Mouse (Mus musculus) cerebellum, adult 2 months (tissue): ENCODE results near the gene Rhobtb1. TPM values are rescaled to one million over a fixed set of nuclear protein-coding genes. Genes with fewer than 3 reads are reported as not detected.

Experiments used
- DNase-seq, 2 experiments: peaks; one replicate each; pipeline ENCODE4 v3.0.0; 2021
- H3K27ac ChIP-seq: fragments of 200-500 bp; 2 replicates; pipeline ENCODE4 v1.5.1; 2012; ENCODE audit warnings: low read length, control low read depth, inconsistent platforms; ENCODE audit not compliant: insufficient read depth
- H3K27me3 ChIP-seq: fragments of 200-500 bp; 2 replicates; pipeline ENCODE4 v1.6.1; 2012; ENCODE audit warnings: inconsistent platforms, mild to moderate bottlenecking, low read length, moderate library complexity; ENCODE audit not compliant: control insufficient read depth, insufficient read depth
- H3K4me1 ChIP-seq: fragments of 200-500 bp; 2 replicates; pipeline ENCODE4 v1.6.1; 2011; ENCODE audit warnings: low read length; ENCODE audit not compliant: control insufficient read depth, insufficient read depth
- H3K4me3 ChIP-seq: fragments of 200-500 bp; replicated peaks from 2 replicates; pipeline ENCODE3; 2011; ENCODE audit warnings: mild to moderate bottlenecking, low read depth, low read length, control low read depth; ENCODE audit not compliant: insufficient read depth
- CTCF ChIP-seq: fragments of 200-500 bp; IDR thresholded peaks from 2 replicates; pipeline ENCODE4 v1.5.1; 2011; ENCODE audit warnings: low read depth, mild to moderate bottlenecking, control low read depth, low read length, moderate library complexity, borderline replicate concordance; ENCODE audit not compliant: insufficient read depth
- POLR2A ChIP-seq: fragments of 200-500 bp; IDR thresholded peaks from 2 replicates; pipeline ENCODE4 v1.6.1; 2011; ENCODE audit warnings: low read length, control low read depth, borderline replicate concordance; ENCODE audit not compliant: insufficient read depth
- WGBS: fragments of 180-500 bp; shearing (Covaris S2); methylation state at CpG from one replicate; pipeline ENCODE4 v1.1.7; 2018; 5-methylcytosine and 5-hydroxymethylcytosine counted together
- polyA plus RNA-seq: library from polyadenylated mRNA; depleted of rRNA; stranded (reverse); fragments of >200 nt; gene quantifications from 2 replicates; pipeline ENCODE4 v1.2.3, GENCODE M21; 2012

Gene Rhobtb1
- polyA plus RNA-seq, 1 experiment: 2.8 TPM

DNA sequence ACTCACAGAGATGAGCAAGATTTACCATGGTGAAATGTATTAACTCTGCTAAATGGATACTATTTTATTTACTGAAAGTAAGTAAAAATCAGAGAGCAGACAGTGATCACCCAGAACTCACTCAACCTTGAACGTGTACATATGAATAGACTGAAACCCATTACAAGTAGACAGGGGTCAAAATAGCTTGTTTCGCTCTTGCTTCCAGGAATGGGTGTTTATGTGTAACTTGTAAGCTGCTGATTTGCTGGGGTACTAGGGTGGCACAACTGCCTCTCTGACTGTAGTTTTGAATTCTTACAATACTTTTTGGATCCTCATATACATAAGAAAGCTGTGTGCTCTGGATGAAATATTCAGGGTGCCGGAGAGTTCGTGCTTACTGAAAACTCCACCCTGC is 93.9 kb downstream of the Rhobtb1 start:
- Histone ChIP-seq H3K27ac (no peak overlapping the region), H3K4me1 (no peaks in the 10 kb centered on the region; the same call in 1 of the 2 replicates), H3K27me3 (no peaks in the 10 kb centered on the region; the same call in 1 of the 2 replicates), H3K4me3 (no peak overlapping the region)
- WGBS: 94% methylated on average over 4 of the region's 4 CpGs
- no peak for DNase-seq
- TF ChIP-seq POLR2A: no peak
- no peak for TF ChIP-seq CTCF

DNA sequence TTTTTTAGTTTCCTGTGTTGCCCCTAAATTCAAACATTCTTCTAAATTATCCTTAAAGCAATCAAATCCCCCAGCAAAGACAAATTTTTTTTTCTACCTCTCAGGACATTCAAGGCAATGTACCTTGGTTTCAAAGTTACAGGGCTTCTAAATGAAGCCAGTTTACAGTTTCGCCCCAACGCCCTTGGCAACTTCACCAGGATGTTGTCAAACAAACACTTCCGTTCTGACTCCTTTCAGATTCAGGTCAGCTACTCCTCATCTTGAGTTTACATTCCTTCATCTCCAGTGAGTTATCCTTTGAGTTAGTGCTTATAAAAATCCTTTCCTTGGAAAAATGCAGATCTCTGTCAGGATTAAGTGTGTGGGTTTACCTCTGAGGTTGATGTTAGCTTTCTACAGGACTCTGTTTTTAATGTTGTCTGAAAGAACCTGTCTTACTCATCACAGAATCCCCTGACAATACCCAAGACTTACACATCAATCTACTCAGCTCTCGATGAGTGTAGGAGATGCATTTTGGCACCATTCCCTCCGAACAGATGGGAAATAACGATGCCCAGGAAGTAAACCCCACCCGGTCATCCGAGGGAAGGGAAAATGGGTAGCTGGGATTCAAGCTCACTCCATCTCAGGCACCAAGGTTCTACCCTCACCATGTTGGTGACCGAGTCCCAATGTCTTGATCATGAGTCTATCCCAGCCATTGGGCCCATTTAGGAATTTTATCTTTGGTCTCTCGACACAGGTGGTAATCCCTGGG is 94.9 kb downstream of the Rhobtb1 start:
- H3K27me3 ChIP-seq: no peaks in the 10 kb centered on the region; the same call in 1 of the 2 replicates
- WGBS: 35% methylated on average over 10 of the region's 10 CpGs
- DNase-seq: peak; percentile 28 to 59
- H3K4me1 ChIP-seq: no peaks in the 10 kb centered on the region; the same call in 1 of the 2 replicates
- no peak overlapping the region for H3K4me3 ChIP-seq
- TF ChIP-seq POLR2A: no peak
- no peak for TF ChIP-seq CTCF
- H3K27ac ChIP-seq: no peak overlapping the region

DNA sequence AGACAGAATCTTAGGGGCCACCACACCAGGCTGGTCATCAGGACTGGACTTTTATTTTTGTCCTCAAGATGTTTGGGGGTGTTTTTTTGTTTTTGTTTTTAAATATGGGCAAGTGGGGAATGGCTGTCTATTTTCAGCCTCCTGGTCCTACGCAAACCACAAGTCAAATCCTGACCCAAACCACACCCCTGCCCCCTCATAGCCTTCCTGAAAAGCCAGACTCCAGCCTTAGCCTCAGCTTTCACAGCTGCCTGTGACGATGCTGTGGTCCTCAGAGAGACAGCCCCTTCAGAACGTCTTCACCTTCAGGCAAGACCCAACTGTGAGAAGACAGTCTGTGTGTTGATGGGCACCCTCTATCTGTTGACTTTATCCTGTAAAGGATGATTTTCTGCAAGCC is 95.5 kb downstream of the Rhobtb1 start:
- 79% methylated on average over 3 of the region's 3 CpGs for WGBS
- Histone ChIP-seq H3K27me3 (no peaks in the 10 kb centered on the region; the same call in 1 of the 2 replicates), H3K27ac (no peak overlapping the region), H3K4me3 (no peak overlapping the region), H3K4me1 (no peaks in the 10 kb centered on the region; the same call in 1 of the 2 replicates)
- TF ChIP-seq POLR2A: no peak
- no peak for TF ChIP-seq CTCF
- DNase-seq: no peak

DNA sequence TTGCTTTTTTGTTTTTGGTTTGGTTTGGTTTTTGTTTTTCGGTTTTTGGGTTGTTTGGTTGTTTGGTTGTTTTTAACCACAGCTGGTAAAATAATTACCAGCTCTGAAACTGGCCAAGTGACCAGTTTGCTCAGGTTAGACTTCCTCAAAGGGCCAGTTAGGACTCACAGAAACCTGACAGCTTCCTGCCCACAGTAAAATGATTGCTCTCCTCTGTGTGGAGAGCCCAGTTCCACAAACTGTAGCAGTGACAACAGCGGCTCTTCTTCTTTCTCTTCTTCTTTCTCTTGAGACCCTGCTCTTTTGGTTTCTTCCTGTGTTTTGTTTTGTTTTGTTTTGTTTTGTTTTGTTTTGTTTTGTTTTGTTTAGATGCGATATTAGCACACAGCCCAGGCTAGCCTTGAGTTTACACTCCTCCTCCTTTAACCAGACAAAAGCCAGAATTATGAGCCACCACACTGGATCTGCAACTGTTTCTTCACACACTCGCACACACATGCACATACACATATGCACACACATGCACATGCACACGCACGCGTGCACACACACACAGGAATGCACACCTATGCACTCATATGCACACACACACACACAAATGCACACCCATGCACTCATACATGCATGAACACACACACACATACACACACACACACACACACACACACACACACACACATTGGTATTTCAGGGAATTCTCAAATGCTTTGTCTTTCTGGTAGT is 96.2 kb downstream of the Rhobtb1 start:
- Histone ChIP-seq H3K27me3 (no peaks in the 10 kb centered on the region; the same call in 1 of the 2 replicates), H3K4me3 (no peak overlapping the region), H3K4me1 (no peaks in the 10 kb centered on the region; the same call in 1 of the 2 replicates), H3K27ac (no peak overlapping the region)
- WGBS: 97% methylated on average over 7 of the region's 7 CpGs
- no peak for DNase-seq
- TF ChIP-seq CTCF (no peak), POLR2A (no peak)

DNA sequence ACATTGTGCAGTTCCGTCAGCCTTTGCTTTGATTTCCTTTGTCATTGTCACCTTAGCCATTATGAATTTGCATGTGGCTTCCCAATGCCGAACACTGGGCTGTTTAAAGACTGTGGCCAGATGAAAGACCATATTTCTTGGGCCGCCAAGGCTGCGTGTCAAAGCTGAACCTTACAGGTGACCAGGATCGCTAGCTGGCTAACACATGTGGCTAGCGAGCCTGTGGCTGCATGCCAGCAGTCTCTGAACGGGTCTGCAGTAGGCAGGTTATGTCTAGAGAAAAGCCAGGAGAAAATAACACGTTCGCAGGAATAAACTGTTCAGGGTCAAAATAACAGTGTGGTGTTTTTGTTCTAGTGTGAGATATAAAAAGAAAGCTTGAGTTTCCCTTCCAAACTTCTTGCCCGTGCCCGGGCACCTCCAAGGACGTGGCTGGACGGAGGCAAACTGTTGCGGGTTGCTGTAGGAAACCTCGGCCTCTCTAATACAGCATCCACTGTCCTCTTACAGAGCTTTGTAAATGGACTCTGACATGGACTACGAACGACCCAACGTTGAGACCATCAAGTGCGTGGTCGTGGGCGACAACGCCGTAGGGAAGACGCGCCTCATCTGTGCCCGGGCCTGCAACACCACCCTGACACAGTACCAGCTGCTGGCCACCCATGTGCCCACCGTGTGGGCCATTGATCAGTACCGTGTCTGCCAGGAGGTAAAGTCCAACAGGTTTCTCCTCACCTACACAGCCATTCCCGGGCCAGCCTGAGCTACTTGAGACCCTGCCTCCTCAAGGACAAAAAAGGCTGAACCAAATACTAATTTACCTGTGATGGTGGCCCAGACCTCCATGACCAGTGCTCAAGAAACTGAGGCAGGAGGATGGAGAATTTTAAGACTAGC is 97.3 kb downstream of the Rhobtb1 start:
- H3K4me3 ChIP-seq: no peak overlapping the region
- TF ChIP-seq POLR2A: no peak
- no peak for TF ChIP-seq CTCF
- no peaks in the 10 kb centered on the region for H3K27me3 ChIP-seq
- 90% methylated on average over 29 of the region's 29 CpGs for WGBS
- DNase-seq: no peak
- H3K4me1 ChIP-seq: no peaks in the 10 kb centered on the region; the same call in 1 of the 2 replicates
- no peak overlapping the region for H3K27ac ChIP-seq

DNA sequence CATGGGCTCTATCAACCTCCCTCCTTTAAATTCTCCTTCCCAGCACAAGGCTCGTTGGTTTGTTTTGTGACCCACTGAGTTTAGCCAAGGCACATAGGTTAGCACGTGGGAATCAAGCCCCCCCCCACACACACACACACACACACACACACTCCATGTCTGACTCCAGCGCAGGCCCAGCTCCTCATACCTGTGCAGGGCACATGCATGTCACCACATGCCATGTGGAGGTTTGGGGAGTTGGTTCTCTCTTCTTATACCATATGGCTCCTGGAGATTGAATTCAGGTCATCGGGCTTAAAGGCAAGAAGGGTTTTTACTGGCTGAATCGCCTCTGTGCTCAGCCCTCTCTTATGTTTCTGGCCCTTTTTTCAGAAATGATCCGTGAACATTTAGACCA is 100.0 kb downstream of the Rhobtb1 start:
- Histone ChIP-seq H3K27me3 (no peaks in the 10 kb centered on the region), H3K4me1 (no peaks in the 10 kb centered on the region; the same call in 1 of the 2 replicates), H3K4me3 (no peak overlapping the region), H3K27ac (no peak overlapping the region)
- WGBS: 72% methylated on average over 6 of the region's 6 CpGs
- no peak for DNase-seq
- TF ChIP-seq CTCF (no peak), POLR2A (no peak)
